Mouse (Mus musculus): ENCODE measurements around the gene Mylk3. TPM values are rescaled to one million over a fixed set of nuclear protein-coding genes. Genes with fewer than 3 reads are reported as not detected.

Mylk3 gene
- 40.7 and 42.5 TPM in 2 replicates for polyA plus RNA-seq (2016; fragmentation: Nextera tagmentation; extraction: Ambion mirVana)

- no peak within 1 kb of the TSS for H3K4me3 ChIP-seq
- H3K27ac ChIP-seq = no peak within 1 kb of the TSS
- 75% methylated on average over 6 of the region's 6 CpGs for WGBS (ENCODE audit: insufficient replicate concordance)
- H3K36me3 ChIP-seq = no peaks in the 10 kb centered on the region
- H3K9me3 ChIP-seq (replicated peaks) = no peaks in the 10 kb centered on the region
- peaks cover 49% of the 10 kb centered on the region for H3K4me1 ChIP-seq
- H3K4me2 ChIP-seq = no peak within 1 kb of the TSS
- H3K27me3 ChIP-seq (replicated peaks) = no peaks in the 10 kb centered on the region
- ATAC-seq = no peak
- H3K9ac ChIP-seq = no peak within 1 kb of the TSS
Observed at GRCm38 (mm10) chr8:85386205-85386604, at the start of gene Mylk3. Gene Mylk3 (minus strand): TSS chr8:85386345.

GRCm38 (mm10) chr8:85435736-85436135, 49.6 kb upstream of the Mylk3 start:
- H3K27me3 ChIP-seq (replicated peaks) = 0 out of 2 replicates have a peak, but pooled peaks cover 3% of the 10 kb centered on the region
- no peak for ATAC-seq
- peaks cover 39% of the 10 kb centered on the region for H3K4me1 ChIP-seq
- H3K27ac ChIP-seq = 0 out of 2 replicates have a peak overlapping the region, but pooled peaks have one; percentile 10
- WGBS (ENCODE audit: insufficient replicate concordance) = 49% methylated on average over 5 of the region's 5 CpGs
- H3K36me3 ChIP-seq = no peaks in the 10 kb centered on the region
- no peak overlapping the region for H3K9ac ChIP-seq
- H3K4me2 ChIP-seq = no peak overlapping the region
- H3K9me3 ChIP-seq (replicated peaks) = no peaks in the 10 kb centered on the region
- no peak overlapping the region for H3K4me3 ChIP-seq

- 68% methylated on average over 12 of the region's 12 CpGs for WGBS (ENCODE audit: insufficient replicate concordance)
- H3K4me2 ChIP-seq = no peak overlapping the region
- 0 out of 2 replicates have a peak, but pooled peaks cover 3% of the 10 kb centered on the region for H3K27me3 ChIP-seq (replicated peaks)
- ATAC-seq = no peak
- H3K36me3 ChIP-seq = no peaks in the 10 kb centered on the region
- H3K9ac ChIP-seq = no peak overlapping the region
- H3K4me3 ChIP-seq = no peak overlapping the region
- no peak overlapping the region for H3K27ac ChIP-seq
- peaks cover 47% of the 10 kb centered on the region for H3K4me1 ChIP-seq
- no peaks in the 10 kb centered on the region for H3K9me3 ChIP-seq (replicated peaks)
Observed at GRCm38 (mm10) chr8:85434817-85435216, 48.7 kb upstream of the Mylk3 start.

- ATAC-seq = peak; percentile 45
- no peaks in the 10 kb centered on the region for H3K9me3 ChIP-seq (replicated peaks)
- H3K36me3 ChIP-seq = no peaks in the 10 kb centered on the region
- 2% methylated on average over 6 of the region's 6 CpGs for WGBS (ENCODE audit: insufficient replicate concordance)
- peak overlapping the region; percentile 66 for H3K4me2 ChIP-seq
- H3K27me3 ChIP-seq (replicated peaks) = 0 out of 2 replicates have a peak, but pooled peaks cover 3% of the 10 kb centered on the region
- peaks cover 59% of the 10 kb centered on the region for H3K4me1 ChIP-seq
- peak overlapping the region; percentile 91 for H3K9ac ChIP-seq
- H3K27ac ChIP-seq = peak overlapping the region; percentile 96
- H3K4me3 ChIP-seq = peak overlapping the region; percentile 80
Observed at GRCm38 (mm10) chr8:85433017-85433393, 46.9 kb upstream of the Mylk3 start.

GRCm38 (mm10) chr8:85432168-85433016, 46.2 kb upstream of the Mylk3 start, which contains the start of gene 4921524J17Rik:
Gene 4921524J17Rik (minus strand): TSS chr8:85432833.
- peak within 1 kb of the TSS; percentile 66 for H3K4me2 ChIP-seq
- H3K9me3 ChIP-seq (replicated peaks) = no peaks in the 10 kb centered on the region
- no peaks in the 10 kb centered on the region for H3K36me3 ChIP-seq
- H3K4me3 ChIP-seq = peak within 1 kb of the TSS; percentile 80
- peak within 1 kb of the TSS; percentile 91 for H3K9ac ChIP-seq
- peak; percentile 99 for ATAC-seq
- peaks cover 66% of the 10 kb centered on the region for H3K4me1 ChIP-seq
- WGBS (ENCODE audit: insufficient replicate concordance) = under 1% methylated on average over 83 of the region's 85 CpGs
- H3K27me3 ChIP-seq (replicated peaks) = 0 out of 2 replicates have a peak, but pooled peaks cover 3% of the 10 kb centered on the region
- peak within 1 kb of the TSS; percentile 96 for H3K27ac ChIP-seq

GRCm38 (mm10) chr8:85431281-85432167, 45.4 kb upstream of the Mylk3 start:
- peak overlapping the region; percentile 96 for H3K27ac ChIP-seq
- H3K4me1 ChIP-seq = peaks cover 74% of the 10 kb centered on the region
- ATAC-seq = no peak

GRCm38 (mm10) chr8:85430801-85431200, 44.7 kb upstream of the Mylk3 start:
- peak overlapping the region; percentile 3; the same call in 1 of the 2 replicates for H3K9ac ChIP-seq
- peak overlapping the region; percentile 66 for H3K4me2 ChIP-seq
- H3K4me3 ChIP-seq = peak overlapping the region; percentile 80; the same call in 1 of the 2 replicates
- H3K9me3 ChIP-seq (replicated peaks) = no peaks in the 10 kb centered on the region
- H3K27me3 ChIP-seq (replicated peaks) = 0 out of 2 replicates have a peak, but pooled peaks cover 3% of the 10 kb centered on the region
- no peaks in the 10 kb centered on the region for H3K36me3 ChIP-seq
- ATAC-seq = no peak
- H3K4me1 ChIP-seq = peaks cover 79% of the 10 kb centered on the region
- 0 out of 2 replicates have a peak overlapping the region, but pooled peaks have one; percentile 20 for H3K27ac ChIP-seq
- WGBS (ENCODE audit: insufficient replicate concordance) = 35% methylated on average over 3 of the region's 3 CpGs

More at GRCm38 (mm10) chr8:85431281-85432167, 45.4 kb upstream of the Mylk3 start:
- Histone ChIP-seq H3K9me3 (replicated peaks) (no peaks in the 10 kb centered on the region), H3K4me3 (peak overlapping the region; percentile 80), H3K4me2 (peak overlapping the region; percentile 66), H3K27me3 (replicated peaks) (0 out of 2 replicates have a peak, but pooled peaks cover 3% of the 10 kb centered on the region), H3K36me3 (no peaks in the 10 kb centered on the region), H3K9ac (peak overlapping the region; percentile 91)
- WGBS (ENCODE audit: insufficient replicate concordance) = 12% methylated on average over 10 of the region's 10 CpGs

- Histone ChIP-seq H3K36me3 (no peaks in the 10 kb centered on the region), H3K27ac (peak overlapping the region; percentile 57), H3K4me3 (no peak overlapping the region), H3K27me3 (replicated peaks) (no peaks in the 10 kb centered on the region), H3K9ac (no peak overlapping the region), H3K4me1 (peaks cover 75% of the 10 kb centered on the region), H3K9me3 (replicated peaks) (no peaks in the 10 kb centered on the region), H3K4me2 (peak overlapping the region; percentile 25)
- WGBS (ENCODE audit: insufficient replicate concordance) = 15% methylated on average over 4 of the region's 4 CpGs
- no peak for ATAC-seq
Observed at GRCm38 (mm10) chr8:85429219-85429618, 43.1 kb upstream of the Mylk3 start.

- 36% methylated on average over 4 of the region's 4 CpGs for WGBS (ENCODE audit: insufficient replicate concordance)
- no peaks in the 10 kb centered on the region for H3K9me3 ChIP-seq (replicated peaks)
- peak; percentile 48; the same call in 1 of the 2 replicates for ATAC-seq
- H3K4me3 ChIP-seq = no peak overlapping the region
- H3K27ac ChIP-seq = peak overlapping the region; percentile 48
- H3K27me3 ChIP-seq (replicated peaks) = no peaks in the 10 kb centered on the region
- H3K4me2 ChIP-seq = peak overlapping the region; percentile 36
- H3K36me3 ChIP-seq = peaks cover 7% of the 10 kb centered on the region; the same call in 1 of the 2 replicates
- H3K4me1 ChIP-seq = peaks cover 76% of the 10 kb centered on the region
- H3K9ac ChIP-seq = peak overlapping the region; percentile 31; the same call in 1 of the 2 replicates
Observed at GRCm38 (mm10) chr8:85427026-85427425, 40.9 kb upstream of the Mylk3 start.

GRCm38 (mm10) chr8:85421329-85421728, 35.2 kb upstream of the Mylk3 start:
- Histone ChIP-seq H3K9ac (no peak overlapping the region), H3K4me2 (peak overlapping the region; percentile 19; the same call in 1 of the 2 replicates), H3K27me3 (replicated peaks) (no peaks in the 10 kb centered on the region), H3K36me3 (peaks cover 24% of the 10 kb centered on the region), H3K4me3 (peak overlapping the region; percentile 17; the same call in 1 of the 2 replicates), H3K4me1 (peaks cover 58% of the 10 kb centered on the region), H3K9me3 (replicated peaks) (no peaks in the 10 kb centered on the region), H3K27ac (no peak overlapping the region)
- 70% methylated on average over 1 of the region's 1 CpGs for WGBS (ENCODE audit: insufficient replicate concordance)
- ATAC-seq = no peak

- WGBS (ENCODE audit: insufficient replicate concordance) = 60% methylated on average over 3 of the region's 3 CpGs
- H3K4me2 ChIP-seq = no peak overlapping the region
- no peak overlapping the region for H3K9ac ChIP-seq
- H3K36me3 ChIP-seq = peaks cover 19% of the 10 kb centered on the region; the same call in 1 of the 2 replicates
- no peak overlapping the region for H3K27ac ChIP-seq
- no peaks in the 10 kb centered on the region for H3K9me3 ChIP-seq (replicated peaks)
- H3K27me3 ChIP-seq (replicated peaks) = no peaks in the 10 kb centered on the region
- no peak for ATAC-seq
- no peak overlapping the region for H3K4me3 ChIP-seq
- H3K4me1 ChIP-seq = peaks cover 10% of the 10 kb centered on the region
Observed at GRCm38 (mm10) chr8:85408526-85408925, 22.4 kb upstream of the Mylk3 start.
